Mouse (Mus musculus) layer of hippocampus, adult 2 months (tissue): Measurements from ENCODE around the gene Nr2f6. TPM values are rescaled to one million over a fixed set of nuclear protein-coding genes. Genes with fewer than 3 reads are reported as not detected.
A peak's percentile ranks its signal among the peaks of the same experiment; 100 is the strongest.

Experiments
- DNase-seq, 2 experiments: peaks; one replicate each; pipeline ENCODE4 v3.0.0; 2022; ENCODE audit warnings: low spot score in 2 of 2
- H3K27ac ChIP-seq: fragments of 200-600 bp; 2 replicates; pipeline ENCODE4 v1.8.1; 2022
- H3K4me3 ChIP-seq: fragments of 200-600 bp; 2 replicates; pipeline ENCODE4 v1.8.1; 2022; ENCODE audit warnings: mild to moderate bottlenecking
- CTCF ChIP-seq: fragments of 200-600 bp; conservative IDR thresholded peaks from 2 replicates; pipeline ENCODE4 v1.8.1; 2022; ENCODE audit warnings: antibody characterized with exemption, mild to moderate bottlenecking, moderate library complexity
- total RNA-seq, 2 experiments: library from RNA; stranded (reverse); gene quantifications; 2 replicates each; pipeline ENCODE4 v1.2.3; 2021

The Nr2f6 gene
- total RNA-seq, 2 experiments from 2014 or later, result 41.9 TPM

DNA sequence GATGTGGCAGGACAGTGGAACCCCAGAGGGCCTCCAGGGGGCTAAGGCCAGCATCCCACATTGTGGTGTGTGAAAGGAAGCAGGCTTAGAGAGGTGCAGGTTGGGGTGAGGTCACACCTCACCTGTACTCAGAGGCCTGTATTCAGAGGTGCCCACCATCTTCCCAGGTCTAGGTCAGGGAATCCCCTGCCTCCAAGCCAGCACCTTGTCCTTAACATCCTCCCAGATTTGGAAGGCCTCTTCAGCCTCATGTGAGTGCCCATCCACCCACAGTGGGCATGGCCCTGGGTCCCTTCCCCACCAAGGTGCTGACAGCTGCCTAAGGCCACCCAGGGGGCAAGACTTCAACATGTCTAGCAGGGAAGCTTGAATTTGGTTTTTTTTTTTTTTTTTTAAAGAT, 19.7 kb upstream of the Nr2f6 start:
- no peak overlapping the region for H3K4me3 ChIP-seq
- TF ChIP-seq CTCF, result no peak
- DNase-seq, result no peak
- no peak overlapping the region for H3K27ac ChIP-seq

DNA sequence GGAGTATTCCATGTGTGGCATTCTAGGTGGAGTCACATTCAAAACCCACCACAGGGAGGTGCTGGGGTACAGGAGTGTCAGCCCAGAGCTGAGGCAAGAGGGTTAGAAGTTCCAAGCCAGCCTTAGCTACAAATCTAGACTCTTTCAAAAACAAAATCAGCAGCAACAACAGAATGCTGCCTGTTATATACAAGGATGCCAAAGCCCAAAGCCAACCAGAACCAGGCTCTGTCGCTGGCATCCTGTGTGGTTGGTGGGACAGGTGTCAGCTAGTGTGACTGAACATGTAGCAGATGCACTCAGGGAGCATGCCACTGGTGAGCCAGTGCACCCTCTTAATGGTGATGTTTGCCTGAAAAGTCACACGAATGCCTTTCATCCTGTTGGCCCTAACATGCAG, 19.1 kb upstream of the Nr2f6 start:
- TF ChIP-seq CTCF, result 0 out of 2 replicates have a peak, but pooled peaks have one; percentile 5
- DNase-seq, result no peak
- Histone ChIP-seq H3K27ac (no peak overlapping the region), H3K4me3 (no peak overlapping the region)

GRCm38 (mm10) chr8:71397701-71398100, 15.9 kb upstream of the Nr2f6 start:
- peak overlapping the region; percentile 84 for H3K4me3 ChIP-seq
- no peak for TF ChIP-seq CTCF
- no peak overlapping the region for H3K27ac ChIP-seq
- DNase-seq, result no peak

- TF ChIP-seq CTCF, result no peak
- Histone ChIP-seq H3K27ac (peak within 1 kb of the TSS; percentile 93), H3K4me3 (peak within 1 kb of the TSS; percentile 84)
- DNase-seq, result peak; percentile 92 to 98
Observed at GRCm38 (mm10) chr8:71396639-71397305, 15.0 kb upstream of the Nr2f6 start, which contains the start of gene Babam1. TSS of gene Babam1 (plus strand) at chr8:71396861.

- TF ChIP-seq CTCF, result no peak
- no peak for DNase-seq
- H3K27ac ChIP-seq, result peak within 1 kb of the TSS; percentile 93
- H3K4me3 ChIP-seq, result peak within 1 kb of the TSS; percentile 84
Observed at GRCm38 (mm10) chr8:71395629-71396028, 13.9 kb upstream of the Nr2f6 start, which contains the start of gene Ushbp1. TSS of gene Ushbp1 (minus strand) at chr8:71395802.

GRCm38 (mm10) chr8:71395071-71395470, 13.3 kb upstream of the Nr2f6 start:
- no peak for DNase-seq

GRCm38 (mm10) chr8:71394481-71394880, 12.7 kb upstream of the Nr2f6 start:
- DNase-seq, result no peak
- no peak overlapping the region for H3K27ac ChIP-seq
- TF ChIP-seq CTCF, result no peak
- H3K4me3 ChIP-seq, result peak overlapping the region; percentile 17; the same call in 1 of the 2 replicates

More at GRCm38 (mm10) chr8:71395071-71395470, 13.3 kb upstream of the Nr2f6 start:
- no peak for TF ChIP-seq CTCF
- Histone ChIP-seq H3K4me3 (peak overlapping the region; percentile 33; the same call in 1 of the 2 replicates), H3K27ac (peak overlapping the region; percentile 76)

GRCm38 (mm10) chr8:71392871-71393270, 11.1 kb upstream of the Nr2f6 start:
- TF ChIP-seq CTCF, result no peak
- DNase-seq, result no peak
- no peak overlapping the region for H3K27ac ChIP-seq
- no peak overlapping the region for H3K4me3 ChIP-seq

DNA sequence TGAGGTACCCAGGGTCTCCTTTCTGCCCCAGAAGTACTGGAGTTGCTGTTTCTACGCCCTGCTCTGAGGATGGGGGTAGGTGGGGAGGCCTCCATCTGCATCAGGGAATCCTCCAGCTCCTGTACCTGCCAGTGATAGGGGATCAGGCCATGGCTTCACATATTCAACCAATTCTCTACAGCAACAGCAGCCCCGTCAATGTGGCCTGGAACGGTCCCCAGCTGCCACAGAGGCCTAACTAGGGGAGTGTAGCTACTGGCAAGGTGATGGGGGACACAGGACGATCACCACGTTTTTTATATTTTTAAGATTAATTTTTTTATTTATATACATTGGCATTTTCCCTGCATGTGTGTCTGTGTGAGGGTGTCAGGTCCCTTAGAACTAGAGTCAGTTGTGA, 10.6 kb upstream of the Nr2f6 start:
- DNase-seq, result no peak
- H3K4me3 ChIP-seq, result no peak overlapping the region
- H3K27ac ChIP-seq, result no peak overlapping the region
- TF ChIP-seq CTCF, result no peak

- no peak for TF ChIP-seq CTCF
- no peak for DNase-seq
- no peak overlapping the region for H3K4me3 ChIP-seq
- H3K27ac ChIP-seq, result no peak overlapping the region
Observed at GRCm38 (mm10) chr8:71391696-71392095, 9.9 kb upstream of the Nr2f6 start.

DNA sequence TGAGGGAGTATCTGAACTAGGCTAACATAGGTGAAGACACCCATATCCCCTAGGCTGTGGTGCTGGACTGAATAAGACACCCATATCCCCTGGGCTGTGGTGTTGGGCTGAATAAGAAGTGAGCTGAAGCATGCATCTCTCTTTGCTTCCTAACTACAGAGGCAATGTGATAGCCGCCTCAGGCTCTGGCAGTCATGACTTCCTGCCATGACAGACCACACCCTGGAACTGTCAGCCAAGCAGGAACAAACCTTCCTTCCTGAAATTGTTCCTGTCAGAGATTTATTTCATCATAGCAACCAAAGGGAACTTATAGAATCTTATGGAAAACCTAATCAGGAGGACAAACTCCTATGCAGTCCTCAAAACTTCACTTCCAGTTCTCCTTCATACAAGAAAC, 6.5 kb upstream of the Nr2f6 start:
- no peak overlapping the region for H3K4me3 ChIP-seq
- TF ChIP-seq CTCF, result no peak
- DNase-seq, result no peak
- no peak overlapping the region for H3K27ac ChIP-seq

GRCm38 (mm10) chr8:71385212-71385835, 3.6 kb upstream of the Nr2f6 start:
- peak; percentile 45 for TF ChIP-seq CTCF
- Histone ChIP-seq H3K4me3 (no peak overlapping the region), H3K27ac (no peak overlapping the region)
- DNase-seq, result no peak

GRCm38 (mm10) chr8:71383860-71384259, 2.1 kb upstream of the Nr2f6 start:
- no peak for DNase-seq
- Histone ChIP-seq H3K27ac (no peak overlapping the region), H3K4me3 (no peak overlapping the region)
- TF ChIP-seq CTCF, result no peak

GRCm38 (mm10) chr8:71383396-71383795, 1.6 kb upstream of the Nr2f6 start:
- no peak for TF ChIP-seq CTCF
- 0 out of 2 replicates have a peak overlapping the region, but pooled peaks have one; percentile 28 for H3K27ac ChIP-seq

More at GRCm38 (mm10) chr8:71383396-71383795, 1.6 kb upstream of the Nr2f6 start:
- DNase-seq, result no peak
- no peak overlapping the region for H3K4me3 ChIP-seq
